Mouse (Mus musculus) adrenal gland, postnatal 10 days (tissue): ENCODE data around the gene Zfp825. TPM values are rescaled to one million over a fixed set of nuclear protein-coding genes. Genes with fewer than 3 reads are reported as not detected.

ENCODE experiments used
- total RNA-seq, 2 experiments: library from RNA; stranded (reverse); gene quantifications; 2 replicates each; pipeline ENCODE4 v1.2.3; 2021

The Zfp825 gene
- total RNA-seq, 2 experiments from 2014 or later, result 10.8 to 11.4 TPM

Other genes starting within 250 kb of the Zfp825 start
- 1 to 10 TPM in 1 of 2 experiments, under 1 TPM in 1; 0.81 to 2.3 TPM for gene Ahrr, start 201.7 kb downstream of the Zfp825 start, total RNA-seq
- gene Pdcd6, start 176.4 kb downstream of the Zfp825 start, total RNA-seq, result 100 to 1,000 TPM; 114 to 122 TPM
- gene Sdha, start 143.7 kb downstream of the Zfp825 start, total RNA-seq, result 1,000 to 10,000 TPM in 1 of 2 experiments, 100 to 1,000 TPM in 1; 887 to 1,000 TPM
- gene Ccdc127, start 143.7 kb downstream of the Zfp825 start, total RNA-seq, result 10 to 100 TPM; 46.7 to 48.4 TPM
- gene Lrrc14b, start 130.0 kb downstream of the Zfp825 start, total RNA-seq, result 1 to 10 TPM; 1.3 to 6.5 TPM
- gene Zfp72, start 103.2 kb downstream of the Zfp825 start, total RNA-seq, result 1 to 10 TPM; 3.1 to 3.2 TPM
- gene Ftl1-ps1, start 94.3 kb downstream of the Zfp825 start, total RNA-seq, result 100 to 1,000 TPM; 516 to 626 TPM
- gene Erap1, start 145.6 kb upstream of the Zfp825 start, total RNA-seq, result 10 to 100 TPM; 60.2 to 61.3 TPM